Comparison of ENCODE assay signal across 10 mouse cellular contexts in genomic region chr3:88620146-88620991, GRCm38 (mm10). TPM values are rescaled to one million over a fixed set of nuclear protein-coding genes. Genes with fewer than 3 reads are reported as not detected.
A peak's percentile ranks its signal among the peaks of the same experiment; 100 is the strongest.
DNase-seq lines count a peak whose midpoint lies in the region; ATAC-seq and TF ChIP-seq lines count a peak whose summit lies in the region.
"Had no signal": no experiment of that assay in that cellular context is flagged by ENCODE, and none has a peak within 500 bp of the region (broad histone marks: within the 10 kb centered on the region; RNA-seq: fewer than 3 reads in every experiment).

No protein-coding gene starts in this region.

- no peak for TF ChIP-seq CTCF in left cerebral cortex, adult 2 months (IDR thresholded peaks at IDR 0.05)

- H3K4me1 ChIP-seq in brown adipose tissue, adult 24 weeks (ENCODE audit: control insufficient read depth, insufficient read depth, insufficient read length, low read length) = peaks cover 39% of the 10 kb centered on the region
- H3K4me1 ChIP-seq in neural tube, embryonic 12.5 days = peaks cover 34% of the 10 kb centered on the region

- intact Hi-C loops in left cerebral cortex, adult 2 months (cut with DNase I) = no loop called here

- peaks cover 5% of the 10 kb centered on the region; the same call in 1 of the 2 replicates for H3K36me3 ChIP-seq in neural tube, embryonic 12.5 days

- H3K9me3 ChIP-seq in neural tube, embryonic 12.5 days = no peaks in the 10 kb centered on the region

- ATAC-seq in neural tube, embryonic 12.5 days (ENCODE audit: low FRiP score, low read depth) = no peak
- no peak for ATAC-seq in cerebellum, adult (ENCODE audit: insufficient number of reproducible peaks, low FRiP score, low TSS enrichment)

- H3K4me3 ChIP-seq in left cerebral cortex, adult 2 months = peak overlapping the region; percentile 79
- H3K4me3 ChIP-seq in brown adipose tissue, adult 24 weeks (ENCODE audit: insufficient read depth, low read depth, low read length) = peak overlapping the region; percentile 88
- peak overlapping the region; percentile 63 for H3K4me3 ChIP-seq in neural tube, embryonic 12.5 days

- H3K27me3 ChIP-seq in neural tube, embryonic 12.5 days (replicated peaks) = no peaks in the 10 kb centered on the region

- peak overlapping the region; percentile 97 for H3K27ac ChIP-seq in left cerebral cortex, adult 2 months
- H3K27ac ChIP-seq in brown adipose tissue, adult 24 weeks (replicated peaks; ENCODE audit: low read depth, low read length) = peak overlapping the region; percentile 93
- peak overlapping the region; percentile 90 for H3K27ac ChIP-seq in neural tube, embryonic 12.5 days

- WGBS in neural tube, embryonic 12.5 days = 14% methylated on average over 15 of the region's 15 CpGs

- H3K9ac ChIP-seq in neural tube, embryonic 12.5 days = peak overlapping the region; percentile 90

- DNase-seq in left cerebral cortex, adult 2 months (ENCODE audit: extremely low spot score in 1 of 2, low spot score in 2 of 2) = no peak
- DNase-seq in left cerebral cortex, adult 11 months (ENCODE audit: low spot score) = no peak
- DNase-seq in induced T-regulatory cell, adult 2 months (ENCODE audit: low read depth) = peak; percentile 71
- no peak for DNase-seq in cerebellum, adult 11 months
- no peak for DNase-seq in frontal cortex, postnatal 14 days (ENCODE audit: low spot score in 2 of 2)

- H3K4me2 ChIP-seq in neural tube, embryonic 12.5 days (replicated peaks) = peak overlapping the region; percentile 84

RNA-seq across cellular contexts. Expression of gene Arhgef2, which starts 14.6 kb away (rescaled TPM):
- 100 to 1,000 TPM; 239 to 266 TPM for total RNA-seq in left cerebral cortex, adult 2 months (2021)
- 13.7 and 23.6 TPM in 2 replicates for polyA plus RNA-seq in brown adipose tissue, adult 24 weeks (2012; ENCODE audit: insufficient read depth, insufficient read length, missing spikeins)
- polyA plus RNA-seq in neural tube, embryonic 12.5 days (2016; fragmentation: Nextera tagmentation; extraction: Ambion mirVana) = 186 TPM in 2 replicates

RNA-seq across cellular contexts. Expression of gene Rxfp4, which starts 32.6 kb away (rescaled TPM):
- total RNA-seq in left cerebral cortex, adult 2 months (2021) = not detected
- not detected in 2 replicates for polyA plus RNA-seq in brown adipose tissue, adult 24 weeks (2012; ENCODE audit: insufficient read depth, insufficient read length, missing spikeins)
- polyA plus RNA-seq in neural tube, embryonic 12.5 days (2016; fragmentation: Nextera tagmentation; extraction: Ambion mirVana) = not detected in 2 replicates
- total RNA-seq: neutrophil, adult 5-6 weeks had no signal
- polyA plus RNA-seq: brain, embryonic 14.5 days had no signal

RNA-seq across cellular contexts. Expression of gene Ssr2, which starts 44.7 kb away (rescaled TPM):
- total RNA-seq in left cerebral cortex, adult 2 months (2021) = 10 to 100 TPM; 90.2 to 90.3 TPM
- polyA plus RNA-seq in brown adipose tissue, adult 24 weeks (2012; ENCODE audit: insufficient read depth, insufficient read length, missing spikeins) = 84.2 and 89.0 TPM in 2 replicates
- polyA plus RNA-seq in neural tube, embryonic 12.5 days (2016; fragmentation: Nextera tagmentation; extraction: Ambion mirVana) = 149 and 157 TPM in 2 replicates
